Mouse (Mus musculus) small intestine, adult 2 months (tissue): Measurements from ENCODE around the gene Pon2.

Experiments
- CTCF ChIP-seq: fragments of 200-500 bp; IDR thresholded peaks from 2 replicates; pipeline ENCODE4 v1.5.1; 2012; ENCODE audit warnings: low read depth, mild to moderate bottlenecking, control low read depth, inconsistent platforms, low read length, moderate library complexity, mixed read lengths; ENCODE audit not compliant: insufficient replicate concordance, insufficient read length; ENCODE audit errors: extremely low read depth
- POLR2A ChIP-seq: fragments of 200-500 bp; IDR thresholded peaks from 2 replicates; pipeline ENCODE4 v1.6.1; 2012; ENCODE audit warnings: low read depth, mild to moderate bottlenecking, control low read depth, inconsistent platforms, low read length, moderate library complexity

DNA sequence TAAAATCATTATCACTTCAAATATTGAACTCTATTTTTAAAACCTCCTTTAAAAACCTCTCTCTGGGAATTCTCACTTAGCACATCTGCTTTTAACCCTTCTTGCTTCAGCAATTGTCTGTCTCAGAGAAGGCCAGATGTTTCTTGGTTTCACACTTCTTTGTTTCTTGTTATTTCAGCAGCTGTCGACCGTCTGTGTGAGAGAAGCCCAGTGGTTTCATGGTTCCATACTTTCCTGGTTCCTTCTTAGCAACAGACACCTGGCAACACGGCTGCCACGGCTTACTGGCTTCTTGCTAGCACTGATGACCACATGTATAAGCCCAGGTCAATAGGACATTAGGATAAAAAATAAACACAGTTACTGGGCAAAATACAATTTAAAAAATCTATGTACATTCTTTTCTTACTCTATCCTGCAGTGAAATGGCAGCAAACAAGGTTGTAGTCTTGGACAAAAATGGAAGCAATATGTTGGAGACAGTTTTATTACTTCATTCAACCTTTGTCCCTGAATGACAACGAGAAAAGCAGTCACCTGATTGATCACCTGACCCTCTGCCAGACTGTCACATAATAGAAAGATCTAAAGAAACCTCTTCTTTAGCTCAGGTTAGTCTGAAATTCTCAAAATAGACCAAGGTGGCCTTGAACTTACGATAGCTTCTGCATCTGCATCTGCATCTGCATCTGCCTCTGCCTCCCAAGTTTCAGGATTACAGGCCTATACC lies 17.5 kb downstream of the Pon2 start:
- no peak for TF ChIP-seq POLR2A
- TF ChIP-seq CTCF, result no peak
